Mouse (Mus musculus) thymus, adult 2 months (tissue): ENCODE measurements around the gene Srms. TPM values are rescaled to one million over a fixed set of nuclear protein-coding genes. Genes with fewer than 3 reads are reported as not detected.

ENCODE experiments used
- DNase-seq: peaks from one replicate; pipeline ENCODE4 v3.0.0; 2021
- H3K27ac ChIP-seq: fragments of 200-500 bp; 2 replicates; pipeline ENCODE4 v1.5.1; 2012; ENCODE audit warnings: low read length, control low read depth; ENCODE audit not compliant: control insufficient read depth, insufficient read depth
- H3K27me3 ChIP-seq: fragments of 200-500 bp; 2 replicates; pipeline ENCODE4 v1.6.1; 2012; ENCODE audit warnings: mild to moderate bottlenecking, low read length, moderate library complexity, mixed read lengths; ENCODE audit not compliant: control insufficient read depth, insufficient read depth
- H3K36me3 ChIP-seq: fragments of 200-500 bp; 2 replicates; pipeline ENCODE4 v1.6.1; 2012; ENCODE audit warnings: mild to moderate bottlenecking, low read length, moderate library complexity; ENCODE audit not compliant: control insufficient read depth, insufficient read depth
- H3K4me1 ChIP-seq: fragments of 200-500 bp; replicated peaks from 2 replicates; pipeline ENCODE4 v1.6.1; 2012; ENCODE audit warnings: low read length; ENCODE audit not compliant: control insufficient read depth, insufficient read depth
- H3K4me3 ChIP-seq: fragments of 200-500 bp; 2 replicates; pipeline ENCODE4 v1.5.1; 2012; ENCODE audit warnings: mild to moderate bottlenecking, low read length, control low read depth, moderate library complexity; ENCODE audit not compliant: control insufficient read depth, insufficient read depth
- CTCF ChIP-seq: fragments of 200-500 bp; IDR thresholded peaks from 2 replicates; pipeline ENCODE4 v1.5.1; 2012; ENCODE audit warnings: mild to moderate bottlenecking, control low read depth, low read length, moderate library complexity, borderline replicate concordance; ENCODE audit not compliant: control insufficient read depth, poor library complexity, insufficient read depth; ENCODE audit errors: extremely low read depth
- POLR2A ChIP-seq: fragments of 200-500 bp; IDR thresholded peaks from 2 replicates; pipeline ENCODE4 v1.6.1; 2012; ENCODE audit warnings: mild to moderate bottlenecking, low read length, control low read depth, moderate library complexity; ENCODE audit not compliant: control insufficient read depth, poor library complexity, insufficient read depth; ENCODE audit errors: extremely low read depth
- WGBS: fragments of 180-500 bp; shearing (Covaris S2); methylation state at CpG from one replicate; pipeline ENCODE4 v1.1.7; 2018; 5-methylcytosine and 5-hydroxymethylcytosine counted together
- polyA plus RNA-seq: library from polyadenylated mRNA; depleted of rRNA; stranded (reverse); fragments of >200 nt; gene quantifications from 2 replicates; pipeline ENCODE4 v1.2.3, GENCODE M21; 2012; rRNA removed

The Srms gene
- polyA plus RNA-seq, 1 experiment, result 0.86 TPM

DNA sequence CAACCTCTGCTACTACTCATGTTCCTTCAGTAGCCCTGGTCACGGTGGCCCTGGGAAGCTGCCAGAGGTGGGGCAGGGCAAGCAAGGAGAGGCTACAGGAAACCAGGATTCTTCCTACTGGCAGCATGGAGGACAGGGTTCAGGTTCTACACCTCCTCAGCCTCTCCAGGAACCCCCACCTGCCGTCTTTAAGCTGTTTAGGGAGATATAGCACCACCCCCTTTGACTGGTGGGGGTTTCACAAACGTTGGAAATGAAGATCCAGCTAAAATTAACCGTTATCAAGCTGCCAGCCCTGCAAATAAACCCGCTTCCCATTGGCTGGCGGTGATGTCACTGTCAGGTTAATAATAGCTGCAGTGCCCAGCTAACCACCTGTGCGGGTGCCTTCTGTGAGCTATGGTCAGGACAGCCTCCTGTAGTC lies 53.9 kb downstream of the Srms start:
- Histone ChIP-seq H3K4me3 (no peak overlapping the region), H3K27me3 (peaks cover 14% of the 10 kb centered on the region; the same call in 1 of the 2 replicates), H3K27ac (no peak overlapping the region), H3K36me3 (no peaks in the 10 kb centered on the region), H3K4me1 (no peaks in the 10 kb centered on the region)
- TF ChIP-seq POLR2A (no peak), CTCF (no peak)
- WGBS, result 53% methylated on average over 7 of the region's 7 CpGs
- no peak for DNase-seq

- Histone ChIP-seq H3K27me3 (peaks cover 14% of the 10 kb centered on the region; the same call in 1 of the 2 replicates), H3K36me3 (no peaks in the 10 kb centered on the region), H3K27ac (no peak overlapping the region), H3K4me3 (no peak overlapping the region), H3K4me1 (no peaks in the 10 kb centered on the region)
- no peak for DNase-seq
- no peak for TF ChIP-seq CTCF
- TF ChIP-seq POLR2A, result no peak
- WGBS, result 98% methylated on average over 2 of the region's 2 CpGs
These were observed 54.5 kb downstream of the Srms start for GRCm38 (mm10) chr2:181158471-181158870.

DNA sequence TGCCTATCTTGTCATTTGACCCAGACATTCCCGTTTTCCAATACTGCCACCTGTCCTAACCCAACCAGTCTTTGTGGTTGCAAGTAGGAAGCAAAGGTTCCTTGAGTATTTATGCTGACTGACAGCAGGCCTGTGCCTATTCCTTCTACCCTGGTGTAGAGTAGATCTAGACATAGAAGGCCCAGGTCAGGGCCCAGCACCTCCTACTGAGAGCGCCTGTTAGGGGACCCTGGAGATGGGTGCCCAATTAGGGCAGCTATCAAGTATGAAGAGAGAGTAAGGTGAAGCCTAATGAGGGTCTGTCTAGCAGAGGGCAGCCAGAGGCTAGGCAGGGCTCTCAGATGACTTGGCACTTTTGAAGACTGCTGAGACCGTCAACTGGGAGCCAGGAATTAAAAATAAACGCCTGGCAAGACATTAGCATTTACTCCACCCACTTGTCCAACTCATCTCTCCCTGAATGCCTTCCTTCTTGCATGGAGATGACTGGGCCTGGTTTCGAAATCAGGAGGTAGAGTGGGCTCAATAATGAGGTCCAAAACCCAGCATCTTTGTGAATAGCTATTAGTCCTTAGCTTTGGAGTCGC lies 55.2 kb downstream of the Srms start:
- DNase-seq, result no peak
- peaks cover 14% of the 10 kb centered on the region; the same call in 1 of the 2 replicates for H3K27me3 ChIP-seq
- H3K4me3 ChIP-seq, result no peak overlapping the region
- WGBS, result 77% methylated on average over 6 of the region's 6 CpGs
- no peak overlapping the region for H3K27ac ChIP-seq
- no peak for TF ChIP-seq POLR2A
- TF ChIP-seq CTCF, result no peak
- H3K36me3 ChIP-seq, result no peaks in the 10 kb centered on the region
- no peaks in the 10 kb centered on the region for H3K4me1 ChIP-seq

DNA sequence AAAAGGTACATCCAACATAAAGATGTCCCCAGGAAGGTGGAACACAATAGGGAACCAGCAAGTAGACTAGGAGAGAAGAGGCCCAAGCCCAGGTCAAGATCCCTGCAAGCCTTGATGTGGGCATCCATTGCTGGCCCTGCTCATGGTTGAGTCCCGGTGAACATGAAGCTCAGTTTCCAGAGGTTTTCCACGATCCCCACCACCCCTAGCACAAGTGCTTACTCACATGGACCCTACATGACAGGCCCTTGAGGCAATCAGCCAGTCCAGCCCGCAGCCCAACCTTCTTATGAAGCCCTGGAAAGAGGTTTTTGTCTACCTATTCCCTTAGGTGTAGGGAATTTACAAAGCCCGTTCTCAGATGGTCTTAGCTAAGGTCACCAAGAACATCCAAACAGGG lies 55.8 kb downstream of the Srms start:
- 93% methylated on average over 4 of the region's 4 CpGs for WGBS
- H3K4me1 ChIP-seq, result no peaks in the 10 kb centered on the region
- no peaks in the 10 kb centered on the region for H3K36me3 ChIP-seq
- no peak for DNase-seq
- TF ChIP-seq CTCF (no peak), POLR2A (no peak)
- H3K27ac ChIP-seq, result no peak overlapping the region
- peaks cover 14% of the 10 kb centered on the region; the same call in 1 of the 2 replicates for H3K27me3 ChIP-seq
- no peak overlapping the region for H3K4me3 ChIP-seq

DNA sequence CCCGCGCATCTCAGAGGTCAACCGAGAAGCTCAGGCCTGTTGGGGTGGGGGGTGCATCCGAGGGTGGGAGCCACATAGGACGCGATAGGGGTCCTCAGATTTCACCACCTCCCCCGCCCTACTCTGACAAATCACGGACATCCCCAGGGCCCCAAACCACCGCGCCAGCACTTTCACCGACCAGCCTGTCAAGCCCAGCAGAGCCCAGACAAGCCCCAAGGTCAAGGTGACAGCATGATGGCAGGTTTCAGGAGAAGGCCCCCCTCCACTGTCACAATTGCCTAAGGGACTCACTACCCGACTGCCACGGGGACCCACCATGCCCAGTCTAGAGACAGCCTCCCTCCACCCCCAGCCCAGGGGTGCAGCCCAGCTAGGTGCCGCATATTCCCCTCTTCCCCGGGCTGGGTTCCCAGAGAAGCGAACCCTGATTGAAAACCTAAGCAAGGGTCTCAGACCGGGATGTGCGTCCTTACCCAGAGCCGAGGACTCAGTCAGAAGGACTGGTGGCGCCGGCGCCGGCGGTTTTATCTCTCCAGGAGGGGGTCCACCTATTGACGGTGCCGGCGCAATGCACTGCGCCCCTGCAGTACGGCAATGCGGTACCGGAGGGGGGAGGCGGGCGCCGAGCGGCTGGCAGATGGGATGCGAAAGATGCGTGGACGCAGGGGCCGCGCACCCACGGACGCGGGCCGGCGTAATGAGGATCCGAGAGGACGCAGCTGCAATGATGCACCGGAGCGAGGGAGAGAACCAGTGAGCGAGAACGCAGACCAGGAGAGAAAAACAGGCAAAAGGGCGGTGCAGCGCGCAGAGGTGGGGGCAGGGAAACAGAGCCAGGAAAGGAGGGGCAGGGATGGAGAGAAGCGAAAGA lies 56.5 kb downstream of the Srms start, which contains the start of gene Eef1a2:
Eef1a2 (minus strand) TSS at position 767 of the 874 bp plus-strand sequence.
- TF ChIP-seq CTCF (no peak), POLR2A (no peak)
- Histone ChIP-seq H3K27me3 (peaks cover 14% of the 10 kb centered on the region; the same call in 1 of the 2 replicates), H3K27ac (no peak within 1 kb of the TSS), H3K4me1 (no peaks in the 10 kb centered on the region), H3K36me3 (no peaks in the 10 kb centered on the region), H3K4me3 (no peak within 1 kb of the TSS)
- DNase-seq, result no peak
- WGBS, result 14% methylated on average over 55 of the region's 55 CpGs

DNA sequence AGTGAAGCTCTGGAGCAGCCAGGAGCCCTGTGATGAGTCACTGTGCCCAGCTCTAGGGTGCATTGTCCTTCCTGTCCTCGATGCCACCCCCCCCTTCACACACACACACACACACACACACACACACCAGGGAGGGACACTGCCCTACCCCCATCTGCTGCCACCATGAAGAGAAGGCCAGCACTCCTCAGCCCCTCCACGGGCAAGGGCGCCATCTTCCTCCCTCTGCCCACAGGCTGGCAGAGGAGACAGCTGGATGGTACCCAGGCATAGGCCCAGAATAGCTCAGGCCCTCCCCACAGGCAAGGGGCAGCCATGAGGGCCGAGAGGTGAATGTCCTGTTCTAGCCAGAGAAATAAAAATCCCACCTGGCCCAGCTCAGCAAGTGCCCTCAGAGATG lies 57.2 kb downstream of the Srms start:
- no peak for DNase-seq
- Histone ChIP-seq H3K4me3 (no peak overlapping the region), H3K4me1 (no peaks in the 10 kb centered on the region), H3K27me3 (peaks cover 14% of the 10 kb centered on the region; the same call in 1 of the 2 replicates), H3K27ac (no peak overlapping the region), H3K36me3 (no peaks in the 10 kb centered on the region)
- TF ChIP-seq POLR2A, result no peak
- no peak for TF ChIP-seq CTCF
- 65% methylated on average over 4 of the region's 4 CpGs for WGBS

Other genes starting within 250 kb of the Srms start
- 65.5 and 68.4 TPM in 2 replicates for gene Arfgap1, start 246.0 kb downstream of the Srms start, polyA plus RNA-seq
- gene Col20a1, start 226.7 kb downstream of the Srms start, polyA plus RNA-seq, result 2.5 and 3.3 TPM in 2 replicates
- gene Chrna4, start 169.6 kb downstream of the Srms start, polyA plus RNA-seq, result 0.18 and 0.27 TPM in 2 replicates
- 0.24 and 0.32 TPM in 2 replicates for gene Kcnq2, start 77.9 kb downstream of the Srms start, polyA plus RNA-seq
- 2.7 and 42.5 TPM in 2 replicates for gene Eef1a2, start 56.2 kb downstream of the Srms start, polyA plus RNA-seq
- gene Ppdpf, start 25.9 kb downstream of the Srms start, polyA plus RNA-seq, result 191 and 219 TPM in 2 replicates
- gene Ptk6, start 10.4 kb downstream of the Srms start, polyA plus RNA-seq, result 0.22 and 0.32 TPM in 2 replicates
- 0.85 and 0.88 TPM in 2 replicates for gene Fndc11, start 6.8 kb upstream of the Srms start, polyA plus RNA-seq
- 106 and 116 TPM in 2 replicates for gene Helz2, start 28.8 kb upstream of the Srms start, polyA plus RNA-seq
- 60.8 and 62.4 TPM in 2 replicates for gene Gmeb2, start 74.8 kb upstream of the Srms start, polyA plus RNA-seq
- 0.15 TPM in 1 of 2 replicates, not detected in the other for gene Stmn3, start 101.3 kb upstream of the Srms start, polyA plus RNA-seq
- 110 and 119 TPM in 2 replicates for gene Rtel1, start 106.6 kb upstream of the Srms start, polyA plus RNA-seq
- 87.6 and 91.9 TPM in 2 replicates for gene Zgpat, start 151.7 kb upstream of the Srms start, polyA plus RNA-seq
- 60.9 and 69.6 TPM in 2 replicates for gene Arfrp1, start 152.2 kb upstream of the Srms start, polyA plus RNA-seq
- gene Lime1, start 166.9 kb upstream of the Srms start, polyA plus RNA-seq, result 263 and 268 TPM in 2 replicates
- 4.8 and 5.3 TPM in 2 replicates for gene Zbtb46, start 246.2 kb upstream of the Srms start, polyA plus RNA-seq